Mouse (Mus musculus): ENCODE results near the gene Fam189b. TPM values are rescaled to one million over a fixed set of nuclear protein-coding genes. Genes with fewer than 3 reads are reported as not detected.

Fam189b gene
- polyA plus RNA-seq, 1 experiment from 2014 or later: 12.7 TPM

DNA sequence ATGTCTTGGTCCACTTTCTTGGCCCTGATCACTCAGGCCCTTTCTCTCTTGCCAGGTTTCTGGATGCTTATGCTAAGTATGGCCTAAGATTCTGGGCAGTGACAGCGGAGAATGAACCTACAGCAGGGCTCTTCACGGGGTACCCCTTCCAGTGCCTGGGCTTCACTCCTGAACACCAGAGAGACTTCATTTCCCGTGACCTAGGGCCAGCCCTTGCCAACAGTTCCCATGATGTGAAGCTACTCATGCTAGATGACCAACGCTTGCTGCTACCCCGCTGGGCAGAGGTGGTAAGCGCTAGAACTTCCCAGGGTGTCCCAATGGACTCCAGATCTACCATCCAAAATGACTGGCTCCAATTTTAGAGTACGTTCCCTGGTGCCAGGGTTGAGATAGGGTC, 23.1 kb downstream of the Fam189b start:
- Histone ChIP-seq H3K9me3 (ENCODE audit: control insufficient read depth, low read length) (no peaks in the 10 kb centered on the region), H3K4me1 (replicated peaks; ENCODE audit: control insufficient read depth, insufficient read depth, low read length) (peaks cover 3% of the 10 kb centered on the region), H3K4me3 (ENCODE audit: low read depth, low read length) (no peak overlapping the region), H3K27ac (ENCODE audit: low read depth, low read length) (no peak overlapping the region), H3K36me3 (ENCODE audit: control insufficient read depth, insufficient read depth, low read length) (peaks cover 39% of the 10 kb centered on the region), H3K9ac (ENCODE audit: low read depth, low read length) (no peak overlapping the region), H3K27me3 (replicated peaks; ENCODE audit: control insufficient read depth, insufficient read depth, low read length) (no peaks in the 10 kb centered on the region), H3K4me2 (no peak overlapping the region)
- 88% methylated on average over 7 of the region's 7 CpGs for WGBS
- no peak for ATAC-seq (replicated peaks; ENCODE audit: low FRiP score)
- no peak for DNase-seq (ENCODE audit: low spot score)

DNA sequence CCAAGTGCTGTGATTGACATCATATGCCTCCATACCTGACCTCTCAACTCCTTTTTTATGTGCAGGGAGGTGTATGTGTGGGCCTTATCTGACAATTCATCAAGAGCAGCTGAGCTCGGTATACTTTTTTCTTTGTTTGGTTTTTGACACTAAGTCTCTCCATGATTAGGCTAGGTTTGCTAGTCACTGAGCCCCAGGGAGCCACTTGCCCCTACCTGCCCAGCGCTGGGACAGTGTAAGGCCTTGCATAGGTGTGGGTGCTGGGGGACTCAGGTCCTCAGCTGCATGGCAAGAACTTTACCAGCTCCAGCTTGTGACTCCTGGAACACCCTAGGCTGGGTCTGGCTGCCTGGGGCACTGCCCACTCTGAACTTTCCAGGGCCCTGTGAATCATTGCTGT, 23.8 kb downstream of the Fam189b start:
- Histone ChIP-seq H3K36me3 (ENCODE audit: control insufficient read depth, insufficient read depth, low read length) (peaks cover 39% of the 10 kb centered on the region), H3K4me3 (ENCODE audit: low read depth, low read length) (no peak overlapping the region), H3K27ac (ENCODE audit: low read depth, low read length) (no peak overlapping the region), H3K9ac (ENCODE audit: low read depth, low read length) (no peak overlapping the region), H3K27me3 (replicated peaks; ENCODE audit: control insufficient read depth, insufficient read depth, low read length) (no peaks in the 10 kb centered on the region), H3K4me2 (no peak overlapping the region), H3K4me1 (replicated peaks; ENCODE audit: control insufficient read depth, insufficient read depth, low read length) (peaks cover 3% of the 10 kb centered on the region), H3K9me3 (ENCODE audit: control insufficient read depth, low read length) (no peaks in the 10 kb centered on the region)
- ATAC-seq (replicated peaks; ENCODE audit: low FRiP score): no peak
- 84% methylated on average over 2 of the region's 2 CpGs for WGBS
- DNase-seq (ENCODE audit: low spot score): no peak

DNA sequence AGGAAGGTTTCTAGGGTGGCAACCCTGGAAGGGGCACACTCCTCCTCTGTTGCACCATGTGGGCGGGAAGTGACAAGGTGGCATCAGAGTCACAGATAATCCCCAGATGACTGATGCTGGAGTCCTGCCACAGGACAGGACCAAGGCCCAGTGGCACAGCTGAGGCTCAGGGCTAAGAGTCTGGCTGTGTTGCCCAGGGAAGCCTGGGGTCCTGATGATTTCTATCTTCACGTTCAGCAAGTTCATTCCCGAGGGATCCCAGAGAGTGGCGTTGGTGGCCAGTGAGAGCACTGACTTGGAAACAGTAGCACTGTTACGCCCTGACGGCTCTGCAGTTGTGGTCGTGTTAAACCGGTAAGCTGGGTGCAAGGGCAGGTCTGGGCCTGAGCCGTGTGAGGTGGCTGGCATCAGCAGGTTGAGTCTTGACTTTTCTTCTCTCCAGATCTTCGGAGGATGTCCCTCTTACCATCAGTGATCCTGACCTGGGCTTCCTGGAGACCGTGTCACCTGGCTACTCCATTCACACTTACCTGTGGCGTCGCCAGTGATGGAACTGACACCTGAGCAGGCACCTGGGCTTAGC, 25.2 kb downstream of the Fam189b start:
- Histone ChIP-seq H3K4me2 (no peak overlapping the region), H3K27me3 (replicated peaks; ENCODE audit: control insufficient read depth, insufficient read depth, low read length) (no peaks in the 10 kb centered on the region), H3K36me3 (ENCODE audit: control insufficient read depth, insufficient read depth, low read length) (peaks cover 39% of the 10 kb centered on the region), H3K27ac (ENCODE audit: low read depth, low read length) (no peak overlapping the region), H3K4me3 (ENCODE audit: low read depth, low read length) (no peak overlapping the region), H3K9me3 (ENCODE audit: control insufficient read depth, low read length) (no peaks in the 10 kb centered on the region), H3K9ac (ENCODE audit: low read depth, low read length) (no peak overlapping the region), H3K4me1 (replicated peaks; ENCODE audit: control insufficient read depth, insufficient read depth, low read length) (peaks cover 10% of the 10 kb centered on the region)
- DNase-seq (ENCODE audit: low spot score) (no peak), ATAC-seq (replicated peaks; ENCODE audit: low FRiP score) (no peak)
- 87% methylated on average over 13 of the region's 13 CpGs for WGBS

DNA sequence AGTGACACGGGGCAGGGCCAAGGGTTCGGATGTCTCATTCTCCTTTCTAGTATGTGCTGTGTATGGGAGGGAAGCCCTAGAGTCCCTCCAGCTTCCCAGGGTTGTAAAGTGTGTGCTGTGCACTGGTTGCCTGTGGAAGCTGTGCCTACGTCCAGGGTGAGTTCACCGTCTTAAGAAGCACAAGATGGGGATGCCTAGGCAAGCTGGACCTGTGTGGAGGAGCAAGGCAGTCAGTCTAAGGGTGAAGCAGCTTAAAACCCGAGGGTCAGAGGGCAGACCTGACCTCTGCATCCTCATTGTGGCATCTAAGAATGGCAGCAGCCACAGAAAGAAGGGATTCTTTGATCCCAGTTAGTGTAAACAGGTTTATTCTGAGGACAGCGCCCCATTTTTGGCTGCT, 25.8 kb downstream of the Fam189b start:
- Histone ChIP-seq H3K36me3 (ENCODE audit: control insufficient read depth, insufficient read depth, low read length) (peaks cover 39% of the 10 kb centered on the region), H3K4me2 (no peak overlapping the region), H3K9ac (ENCODE audit: low read depth, low read length) (no peak overlapping the region), H3K27me3 (replicated peaks; ENCODE audit: control insufficient read depth, insufficient read depth, low read length) (no peaks in the 10 kb centered on the region), H3K9me3 (ENCODE audit: control insufficient read depth, low read length) (no peaks in the 10 kb centered on the region), H3K4me1 (replicated peaks; ENCODE audit: control insufficient read depth, insufficient read depth, low read length) (peaks cover 10% of the 10 kb centered on the region), H3K4me3 (ENCODE audit: low read depth, low read length) (no peak overlapping the region), H3K27ac (ENCODE audit: low read depth, low read length) (no peak overlapping the region)
- ATAC-seq (replicated peaks; ENCODE audit: low FRiP score) (no peak), DNase-seq (ENCODE audit: low spot score) (no peak)
- 90% methylated on average over 6 of the region's 6 CpGs for WGBS

- DNase-seq (ENCODE audit: low spot score) (no peak), ATAC-seq (replicated peaks; ENCODE audit: low FRiP score) (no peak)
- H3K4me2 ChIP-seq: no peak overlapping the region
- H3K36me3 ChIP-seq (ENCODE audit: control insufficient read depth, insufficient read depth, low read length): peaks cover 36% of the 10 kb centered on the region
- no peak overlapping the region for H3K9ac ChIP-seq (ENCODE audit: low read depth, low read length)
- H3K27me3 ChIP-seq (replicated peaks; ENCODE audit: control insufficient read depth, insufficient read depth, low read length): no peaks in the 10 kb centered on the region
- H3K27ac ChIP-seq (ENCODE audit: low read depth, low read length): no peak overlapping the region
- H3K4me3 ChIP-seq (ENCODE audit: low read depth, low read length): no peak overlapping the region
- 91% methylated on average over 7 of the region's 7 CpGs for WGBS
- no peaks in the 10 kb centered on the region for H3K9me3 ChIP-seq (ENCODE audit: control insufficient read depth, low read length)
- peaks cover 14% of the 10 kb centered on the region for H3K4me1 ChIP-seq (replicated peaks; ENCODE audit: control insufficient read depth, insufficient read depth, low read length)
Observed at GRCm38 (mm10) chr3:89209731-89210130, 26.8 kb downstream of the Fam189b start.

- Histone ChIP-seq H3K27me3 (replicated peaks; ENCODE audit: control insufficient read depth, insufficient read depth, low read length) (no peaks in the 10 kb centered on the region), H3K27ac (ENCODE audit: low read depth, low read length) (no peak overlapping the region), H3K9me3 (ENCODE audit: control insufficient read depth, low read length) (no peaks in the 10 kb centered on the region), H3K9ac (ENCODE audit: low read depth, low read length) (no peak overlapping the region), H3K4me1 (replicated peaks; ENCODE audit: control insufficient read depth, insufficient read depth, low read length) (peaks cover 18% of the 10 kb centered on the region), H3K4me3 (ENCODE audit: low read depth, low read length) (no peak overlapping the region), H3K4me2 (no peak overlapping the region), H3K36me3 (ENCODE audit: control insufficient read depth, insufficient read depth, low read length) (peaks cover 33% of the 10 kb centered on the region)
- DNase-seq (ENCODE audit: low spot score) (no peak), ATAC-seq (replicated peaks; ENCODE audit: low FRiP score) (no peak)
- 85% methylated on average over 13 of the region's 13 CpGs for WGBS
Observed at GRCm38 (mm10) chr3:89210162-89210561, 27.2 kb downstream of the Fam189b start.

DNA sequence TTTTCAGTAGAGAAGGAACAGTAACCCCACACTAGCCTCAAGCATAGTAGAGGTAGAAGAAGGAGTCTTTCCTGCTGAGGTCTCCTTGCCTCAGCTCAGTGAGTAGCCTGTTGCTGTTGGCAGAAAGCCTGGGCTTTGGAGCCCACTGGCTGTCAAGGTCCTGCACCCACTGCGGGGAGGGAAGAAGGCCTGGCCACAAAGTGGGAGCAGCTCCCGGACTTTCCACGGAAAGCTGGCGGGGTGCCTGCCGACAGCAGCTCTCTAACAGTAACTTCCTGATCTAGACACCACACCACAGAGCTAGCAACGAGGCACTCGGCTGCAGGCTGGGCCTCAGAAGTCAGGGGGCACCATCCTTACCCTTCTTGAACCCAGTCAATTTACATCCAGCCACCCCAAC, 27.8 kb downstream of the Fam189b start:
- DNase-seq (ENCODE audit: low spot score) (no peak), ATAC-seq (replicated peaks; ENCODE audit: low FRiP score) (no peak)
- peaks cover 24% of the 10 kb centered on the region for H3K4me1 ChIP-seq (replicated peaks; ENCODE audit: control insufficient read depth, insufficient read depth, low read length)
- no peak overlapping the region for H3K27ac ChIP-seq (ENCODE audit: low read depth, low read length)
- no peaks in the 10 kb centered on the region; the same call in 1 of the 2 replicates for H3K27me3 ChIP-seq (replicated peaks; ENCODE audit: control insufficient read depth, insufficient read depth, low read length)
- peaks cover 31% of the 10 kb centered on the region for H3K36me3 ChIP-seq (ENCODE audit: control insufficient read depth, insufficient read depth, low read length)
- H3K9ac ChIP-seq (ENCODE audit: low read depth, low read length): no peak overlapping the region
- no peak overlapping the region for H3K4me2 ChIP-seq
- H3K9me3 ChIP-seq (ENCODE audit: control insufficient read depth, low read length): no peaks in the 10 kb centered on the region
- no peak overlapping the region for H3K4me3 ChIP-seq (ENCODE audit: low read depth, low read length)
- WGBS: 81% methylated on average over 7 of the region's 7 CpGs

- peak; percentile 92 for DNase-seq (ENCODE audit: low spot score)
- H3K9ac ChIP-seq (ENCODE audit: low read depth, low read length): peak overlapping the region; percentile 72
Observed at GRCm38 (mm10) chr3:89213803-89214530, 31.0 kb downstream of the Fam189b start.

More at GRCm38 (mm10) chr3:89213803-89214530, 31.0 kb downstream of the Fam189b start:
- H3K27me3 ChIP-seq (replicated peaks; ENCODE audit: control insufficient read depth, insufficient read depth, low read length): no peaks in the 10 kb centered on the region; the same call in 1 of the 2 replicates
- peak; percentile 86 for ATAC-seq (replicated peaks; ENCODE audit: low FRiP score)
- WGBS: under 1% methylated on average over 66 of the region's 69 CpGs
- H3K9me3 ChIP-seq (ENCODE audit: control insufficient read depth, low read length): no peaks in the 10 kb centered on the region
- peak overlapping the region; percentile 91 for H3K4me2 ChIP-seq
- peak overlapping the region; percentile 82 for H3K27ac ChIP-seq (ENCODE audit: low read depth, low read length)
- H3K4me3 ChIP-seq (ENCODE audit: low read depth, low read length): peak overlapping the region; percentile 71
- peaks cover 15% of the 10 kb centered on the region for H3K36me3 ChIP-seq (ENCODE audit: control insufficient read depth, insufficient read depth, low read length)
- H3K4me1 ChIP-seq (replicated peaks; ENCODE audit: control insufficient read depth, insufficient read depth, low read length): peaks cover 25% of the 10 kb centered on the region

All from liver, embryonic 11.5 days (tissue).